Mouse (Mus musculus) testis, adult 2 months (tissue): ENCODE results near the gene Lrp5. TPM values are rescaled to one million over a fixed set of nuclear protein-coding genes. Genes with fewer than 3 reads are reported as not detected.
"Not testable (repeated sequence)": the region's sequence is repeated elsewhere in the genome, so short reads cannot be mapped to it uniquely, and the experiment has no call there.

Experiments
- H3K27ac ChIP-seq: fragments of 200-500 bp; 2 replicates; pipeline ENCODE4 v1.5.1; 2012; ENCODE audit warnings: low read depth, low read length; ENCODE audit not compliant: control insufficient read depth, insufficient read depth
- H3K27me3 ChIP-seq: fragments of 200-500 bp; 2 replicates; pipeline ENCODE4 v1.6.1; 2012; ENCODE audit warnings: mild to moderate bottlenecking, low read length, moderate library complexity; ENCODE audit not compliant: control insufficient read depth, insufficient read depth
- H3K36me3 ChIP-seq: fragments of 200-500 bp; 2 replicates; pipeline ENCODE4 v1.6.1; 2012; ENCODE audit warnings: mild to moderate bottlenecking, low read length; ENCODE audit not compliant: control insufficient read depth, insufficient read depth
- H3K4me1 ChIP-seq: fragments of 200-500 bp; 2 replicates; pipeline ENCODE4 v1.6.1; 2012; ENCODE audit warnings: low read length; ENCODE audit not compliant: control insufficient read depth, insufficient read depth
- H3K4me3 ChIP-seq: fragments of 200-500 bp; 2 replicates; pipeline ENCODE4 v1.5.1; 2012; ENCODE audit warnings: low read depth, mild to moderate bottlenecking, low read length, moderate library complexity, mixed read lengths; ENCODE audit not compliant: control insufficient read depth
- CTCF ChIP-seq: fragments of 200-500 bp; IDR thresholded peaks from 2 replicates; pipeline ENCODE4 v1.5.1; 2012; ENCODE audit warnings: low read depth, mild to moderate bottlenecking, inconsistent platforms, low read length, moderate library complexity; ENCODE audit not compliant: control insufficient read depth, insufficient read depth, insufficient replicate concordance
- POLR2A ChIP-seq: fragments of 200-500 bp; IDR thresholded peaks from 2 replicates; pipeline ENCODE4 v1.6.1; 2012; ENCODE audit warnings: low read depth, mild to moderate bottlenecking, inconsistent platforms, low read length, moderate library complexity; ENCODE audit not compliant: control insufficient read depth
- polyA plus RNA-seq: library from polyadenylated mRNA; depleted of rRNA; stranded (reverse); fragments of >200 nt; gene quantifications from 2 replicates; pipeline ENCODE4 v1.2.3, GENCODE M21; 2012

The Lrp5 gene
- polyA plus RNA-seq, 1 experiment: 24.9 TPM

GRCm38 (mm10) chr19:3587729-3588128 is 98.6 kb downstream of the Lrp5 start:
- H3K36me3 ChIP-seq, H3K27ac ChIP-seq, H3K4me3 ChIP-seq, H3K4me1 ChIP-seq, H3K27me3 ChIP-seq: not testable (repeated sequence)
- peak; percentile 23; the same call in 1 of the 2 replicates for TF ChIP-seq CTCF

- Histone ChIP-seq H3K27me3 (no peaks in the 10 kb centered on the region), H3K4me3 (no peak overlapping the region), H3K27ac (no peak overlapping the region), H3K4me1 (no peaks in the 10 kb centered on the region), H3K36me3 (no peaks in the 10 kb centered on the region)
- TF ChIP-seq CTCF (peak; percentile 94; the same call in 1 of the 2 replicates), POLR2A (no peak)
These were observed 99.8 kb downstream of the Lrp5 start for GRCm38 (mm10) chr19:3586540-3586939.

- Histone ChIP-seq H3K4me1 (no peaks in the 10 kb centered on the region), H3K27me3 (no peaks in the 10 kb centered on the region), H3K36me3 (no peaks in the 10 kb centered on the region), H3K27ac (no peak overlapping the region), H3K4me3 (no peak overlapping the region)
- TF ChIP-seq CTCF: no peak
- TF ChIP-seq POLR2A: no peak
These were observed 100.3 kb downstream of the Lrp5 start for GRCm38 (mm10) chr19:3586026-3586425.

- Histone ChIP-seq H3K27me3 (no peaks in the 10 kb centered on the region), H3K4me1 (peaks cover 10% of the 10 kb centered on the region), H3K27ac (no peak overlapping the region), H3K36me3 (no peaks in the 10 kb centered on the region), H3K4me3 (no peak overlapping the region)
- TF ChIP-seq POLR2A: no peak
- peak; percentile 50; the same call in 1 of the 2 replicates for TF ChIP-seq CTCF
These were observed 105.0 kb downstream of the Lrp5 start for GRCm38 (mm10) chr19:3581326-3581725.

GRCm38 (mm10) chr19:3577911-3578290 is 108.5 kb downstream of the Lrp5 start:
- H3K27me3 ChIP-seq: no peaks in the 10 kb centered on the region
- H3K36me3 ChIP-seq: no peaks in the 10 kb centered on the region
- H3K4me3 ChIP-seq: no peak overlapping the region
- H3K4me1 ChIP-seq: peaks cover 10% of the 10 kb centered on the region
- H3K27ac ChIP-seq: no peak overlapping the region
- no peak for TF ChIP-seq POLR2A
- no peak for TF ChIP-seq CTCF

GRCm38 (mm10) chr19:3577265-3577910 is 109.0 kb downstream of the Lrp5 start:
- Histone ChIP-seq H3K36me3 (no peaks in the 10 kb centered on the region), H3K27me3 (no peaks in the 10 kb centered on the region), H3K4me3 (no peak overlapping the region), H3K4me1 (peaks cover 10% of the 10 kb centered on the region), H3K27ac (no peak overlapping the region)
- TF ChIP-seq CTCF: no peak
- TF ChIP-seq POLR2A: no peak

- H3K27me3 ChIP-seq: no peaks in the 10 kb centered on the region
- no peaks in the 10 kb centered on the region for H3K36me3 ChIP-seq
- H3K4me3 ChIP-seq: peak overlapping the region; percentile 41
- H3K27ac ChIP-seq: peak overlapping the region; percentile 97
- H3K4me1 ChIP-seq: peaks cover 10% of the 10 kb centered on the region
- no peak for TF ChIP-seq POLR2A
- no peak for TF ChIP-seq CTCF
These were observed 109.7 kb downstream of the Lrp5 start for GRCm38 (mm10) chr19:3576451-3577264.
